Mouse (Mus musculus) cerebellum, adult 2 months (tissue): ENCODE results near the gene Myg1.

Source experiments
- CTCF ChIP-seq: fragments of 200-500 bp; IDR thresholded peaks from 2 replicates; pipeline ENCODE4 v1.5.1; 2011; ENCODE audit warnings: low read depth, mild to moderate bottlenecking, control low read depth, low read length, moderate library complexity, borderline replicate concordance; ENCODE audit not compliant: insufficient read depth
- POLR2A ChIP-seq: fragments of 200-500 bp; IDR thresholded peaks from 2 replicates; pipeline ENCODE4 v1.6.1; 2011; ENCODE audit warnings: low read length, control low read depth, borderline replicate concordance; ENCODE audit not compliant: insufficient read depth

- TF ChIP-seq CTCF (no peak), POLR2A (no peak)
Observed at GRCm38 (mm10) chr15:102344490-102344889, 13.0 kb downstream of the Myg1 start.
